Mouse (Mus musculus) cortical plate, adult 2 months (tissue): ENCODE results near the gene Snapc2.

Experiments used
- CTCF ChIP-seq: fragments of 200-500 bp; IDR thresholded peaks from 2 replicates; pipeline ENCODE4 v1.5.1; 2011; ENCODE audit warnings: mild to moderate bottlenecking, control low read depth, low read length; ENCODE audit not compliant: insufficient read depth; ENCODE audit errors: extremely low read depth
- POLR2A ChIP-seq: fragments of 200-500 bp; IDR thresholded peaks from 2 replicates; pipeline ENCODE4 v1.6.1; 2011; ENCODE audit warnings: mild to moderate bottlenecking, low read length, control low read depth; ENCODE audit not compliant: insufficient read depth; ENCODE audit errors: extremely low read depth

DNA sequence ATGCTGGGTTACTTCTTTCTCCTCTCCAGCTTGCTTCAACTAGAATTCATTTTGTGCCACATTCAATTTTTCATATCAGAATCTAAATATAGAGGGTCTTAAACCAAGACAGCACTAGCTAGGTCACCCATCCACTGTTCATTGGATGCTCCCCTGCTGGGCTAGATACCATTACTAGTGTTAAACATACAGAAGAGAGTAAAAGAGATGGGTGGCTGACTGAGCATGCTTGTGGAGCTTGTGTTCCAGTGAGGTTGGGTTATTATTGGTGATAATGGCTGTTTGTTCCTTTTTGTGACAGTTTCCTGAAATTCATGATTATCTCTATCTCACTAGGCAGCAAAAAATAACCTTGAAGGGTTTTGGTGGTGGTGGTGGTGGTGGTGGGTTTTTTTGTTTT is 30.8 kb upstream of the Snapc2 start:
- no peak for TF ChIP-seq POLR2A
- TF ChIP-seq CTCF: no peak
